Mouse (Mus musculus): ENCODE measurements at regions not wholly inside any gene's neighbourhood (a gene's known extent, or its start where the extent isn't known, plus 50 kb on each side); places are given as distances from the start of the nearest gene placed in this dataset.

DNA sequence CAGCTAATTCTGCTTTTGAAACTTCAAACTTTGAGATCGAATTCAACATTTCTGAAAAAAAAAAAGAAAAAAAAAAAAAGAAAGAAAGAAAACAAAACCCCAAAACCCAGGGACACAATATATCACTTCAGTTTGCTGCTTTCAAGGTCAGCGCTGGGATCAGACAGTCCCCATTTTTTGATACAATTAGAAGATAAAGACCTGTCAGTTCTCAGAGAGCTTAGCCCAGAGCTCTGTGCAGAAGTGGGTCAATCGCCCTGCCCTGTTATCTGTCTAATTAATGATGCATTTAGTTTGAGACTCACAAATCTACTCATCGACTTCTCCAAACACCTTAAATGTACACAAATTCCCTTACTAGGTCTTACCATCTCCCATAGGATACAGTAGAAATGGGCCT, 249.2 kb downstream of the Ptprc start:
- DNase-seq: no peak

DNA sequence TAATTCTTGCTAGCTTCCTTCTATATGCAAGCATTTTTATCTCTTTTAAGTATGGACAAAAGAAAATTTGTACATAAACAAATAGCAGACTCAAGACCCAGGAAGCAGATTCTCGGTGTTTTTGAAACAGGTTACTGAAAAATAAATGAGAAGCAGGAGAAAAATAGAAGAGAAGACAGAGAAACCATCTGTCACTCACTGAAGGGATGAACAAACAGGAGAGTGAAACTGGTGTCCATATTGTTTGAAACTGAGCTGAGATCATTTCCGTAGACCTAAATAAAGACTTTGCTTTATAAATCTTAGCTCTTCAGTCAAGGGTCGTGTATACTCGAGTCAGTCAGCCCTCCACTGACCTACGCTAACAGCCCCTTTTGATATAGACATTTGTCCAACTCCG, 251.4 kb downstream of the Ptprc start:
- no peak for DNase-seq

DNA sequence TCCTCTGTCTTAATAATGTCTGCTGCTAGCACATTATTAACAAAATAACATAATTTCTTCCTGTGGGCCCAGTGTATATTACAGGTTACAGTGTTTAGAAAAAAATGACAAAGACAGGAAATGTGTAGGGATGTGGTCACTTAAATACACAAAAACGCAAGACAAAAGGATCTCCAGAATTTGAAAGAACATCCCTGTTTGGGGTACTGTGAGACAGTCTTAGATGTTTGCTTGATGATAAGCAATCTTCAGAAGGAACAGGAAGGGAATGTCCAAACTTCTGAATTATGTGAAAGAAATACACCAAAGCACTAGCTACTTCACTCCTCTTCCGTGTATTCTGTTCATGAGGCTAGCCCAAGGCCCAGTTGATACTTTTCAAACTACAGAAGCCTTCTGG, 251.8 kb downstream of the Ptprc start:
- DNase-seq: no peak

DNA sequence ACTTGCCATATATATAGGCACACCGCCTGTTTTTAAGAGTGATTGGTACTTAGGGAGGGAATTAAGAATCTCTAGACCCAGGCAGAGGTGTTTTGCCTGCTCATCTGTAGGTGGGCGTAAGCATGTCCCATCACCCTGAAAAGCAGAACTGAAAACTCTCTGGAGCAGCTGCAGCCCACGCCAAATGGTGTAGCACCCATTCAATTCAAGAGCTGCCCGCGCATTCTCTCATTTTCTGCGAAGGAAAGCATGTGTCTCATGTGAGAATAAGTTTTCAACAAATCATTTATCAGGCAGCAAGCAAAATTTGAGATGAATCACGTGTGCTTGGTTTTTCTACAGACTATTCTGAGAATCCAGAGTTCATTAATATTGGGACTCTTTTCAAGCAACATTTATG, 252.7 kb downstream of the Ptprc start:
- DNase-seq: no peak

DNA sequence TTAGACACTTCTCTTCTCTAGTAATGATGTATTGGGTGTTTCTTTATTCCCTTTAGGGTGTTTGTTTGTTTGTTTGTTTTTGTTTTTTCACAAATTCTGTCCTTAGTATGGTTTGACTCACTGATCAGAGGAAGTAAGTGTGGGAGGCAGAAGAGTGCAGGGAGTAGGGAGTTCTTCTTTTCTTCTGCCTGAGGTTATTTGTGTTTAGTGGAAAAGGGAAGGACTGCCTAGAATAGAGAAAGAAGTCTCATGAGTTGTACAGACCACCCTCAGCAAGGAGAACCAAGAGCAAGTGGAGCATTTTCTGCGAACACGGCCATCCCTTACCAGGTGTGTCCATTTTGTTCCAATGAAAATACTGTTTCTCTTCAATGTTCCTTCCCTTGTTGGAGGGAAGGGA, 253.9 kb downstream of the Ptprc start:
- no peak for DNase-seq

DNA sequence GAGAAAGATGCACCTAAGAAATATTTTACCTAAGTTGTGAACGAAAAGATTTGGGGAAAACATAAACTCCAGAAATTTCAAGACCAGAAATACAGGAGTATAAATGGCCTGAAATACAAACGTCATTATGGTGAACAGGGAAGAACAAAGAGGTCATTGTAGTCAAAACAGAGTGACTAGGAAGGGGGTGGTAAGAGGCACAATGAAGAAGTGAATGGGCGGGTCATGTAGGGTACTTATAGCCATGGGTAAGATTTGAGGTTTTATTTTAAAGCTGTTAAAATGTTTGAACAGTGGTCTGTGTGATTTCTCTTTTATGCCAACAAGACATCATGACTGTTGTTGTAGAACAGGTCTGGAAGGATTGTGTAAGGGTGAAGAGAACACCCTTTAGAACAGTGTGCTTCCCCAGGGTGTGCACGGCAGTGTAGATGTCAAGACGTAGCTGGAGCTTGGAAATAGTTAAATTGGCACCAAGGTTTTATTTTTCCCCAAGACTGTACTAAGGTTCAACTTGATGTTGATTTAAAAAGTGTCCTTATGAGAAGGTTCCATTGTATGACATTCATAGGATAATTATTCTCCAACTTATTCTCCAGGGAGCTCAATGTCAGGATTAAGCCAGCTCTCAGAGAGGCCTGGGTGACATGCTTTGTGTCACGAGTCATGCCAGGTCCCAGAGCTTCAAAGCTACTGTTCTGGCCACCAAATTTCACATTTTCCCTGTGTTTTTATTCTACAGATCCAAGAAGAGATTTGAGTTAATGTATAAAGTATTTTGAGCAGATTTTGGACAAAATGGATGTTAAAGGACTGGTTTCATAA, 255.6 kb downstream of the Ptprc start:
- DNase-seq: no peak

DNA sequence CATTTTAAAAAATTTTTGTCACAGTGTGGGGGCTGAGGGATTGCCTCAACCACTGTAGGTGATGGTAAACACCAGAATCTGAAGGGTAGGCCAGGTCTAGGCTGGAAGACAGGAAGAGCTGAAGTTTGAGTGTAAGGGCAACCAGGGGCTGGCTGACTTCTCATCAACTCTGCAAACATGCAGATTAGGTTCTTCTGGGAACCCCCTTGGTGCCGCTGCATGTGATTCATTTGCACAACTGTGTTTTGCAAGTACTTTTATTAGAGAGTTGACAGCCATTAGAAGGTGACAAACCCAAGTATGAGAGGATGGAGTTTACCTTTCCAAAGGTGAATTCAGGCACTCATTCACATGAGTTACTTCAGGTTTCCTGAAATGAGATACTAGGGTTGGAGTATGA, 258.1 kb downstream of the Ptprc start:
- DNase-seq: no peak

DNA sequence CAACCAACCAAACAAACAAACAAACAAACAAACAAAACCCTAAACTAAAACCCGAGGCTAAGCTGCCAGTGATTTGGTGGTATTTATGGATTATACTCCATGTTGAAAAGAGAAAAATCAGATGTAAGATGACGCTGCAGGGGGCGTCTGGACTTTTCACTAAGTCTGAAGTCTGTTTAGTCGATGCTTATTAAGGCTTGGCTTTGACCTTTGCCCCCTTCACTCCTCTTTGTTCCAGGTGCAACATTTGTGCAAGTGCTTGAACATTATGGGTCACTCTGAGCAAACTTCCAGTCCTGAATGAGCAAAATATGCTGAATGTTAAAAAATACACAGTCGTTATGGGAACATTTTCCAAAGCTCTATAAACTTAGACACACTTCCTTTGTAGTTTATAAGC, 268.6 kb downstream of the Ptprc start:
- DNase-seq: no peak

DNA sequence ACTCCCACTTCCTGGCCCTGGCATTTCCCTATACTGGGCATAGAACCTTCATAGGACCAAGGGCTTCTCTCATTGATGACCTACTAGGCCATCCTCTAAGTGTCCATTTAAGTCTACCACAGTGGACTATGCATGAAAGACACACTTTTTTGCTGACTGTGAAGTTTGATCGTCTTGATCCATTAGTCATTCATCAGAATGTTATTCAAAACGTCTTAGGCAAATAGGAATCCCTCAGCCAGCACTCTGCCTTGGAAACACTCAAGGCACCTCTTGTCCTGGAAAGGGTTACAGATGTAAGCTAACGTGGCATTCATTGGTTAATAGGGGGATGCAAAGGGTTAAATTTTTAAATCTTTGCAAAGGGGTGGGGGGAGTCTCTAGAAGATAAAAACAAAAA, 269.0 kb downstream of the Ptprc start:
- DNase-seq: no peak

DNA sequence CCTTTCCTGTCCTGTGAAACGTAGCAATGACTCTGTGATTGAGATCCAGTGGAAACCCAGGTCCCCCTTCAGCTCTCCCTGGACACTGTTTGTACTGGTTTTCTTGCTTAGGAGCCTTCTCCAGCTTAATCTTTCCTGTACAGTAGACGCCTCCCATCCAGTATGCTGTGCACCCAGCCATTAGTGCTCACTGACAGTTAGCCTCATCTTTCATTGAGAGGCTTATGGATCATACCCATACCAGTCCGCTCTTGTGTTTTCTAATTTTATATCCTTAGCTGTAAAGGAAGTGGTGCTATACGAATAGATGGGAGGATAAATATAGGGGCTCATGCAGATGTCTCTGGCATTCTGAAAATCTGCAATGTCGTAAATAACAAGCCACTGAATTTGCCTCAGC, 269.9 kb downstream of the Ptprc start:
- DNase-seq: no peak

DNA sequence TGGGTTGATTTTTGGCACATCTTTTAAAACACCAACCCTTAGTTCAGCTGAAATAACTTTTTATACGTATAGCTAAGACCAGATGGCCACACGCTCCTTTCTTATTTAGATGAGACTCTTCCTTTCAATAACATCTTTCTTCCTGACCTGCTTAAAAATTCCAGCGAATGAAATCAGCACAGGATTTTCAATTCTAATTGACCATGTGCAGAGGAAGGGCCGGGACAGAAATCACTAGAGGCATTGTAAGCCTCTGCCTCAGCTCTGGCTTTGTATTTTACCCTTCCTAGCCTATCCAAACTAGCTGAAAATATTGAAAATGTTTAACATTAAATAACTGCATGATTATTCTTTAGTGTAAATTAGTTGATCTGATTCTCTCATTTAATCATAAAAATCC, 272.2 kb downstream of the Ptprc start:
- DNase-seq: no peak

DNA sequence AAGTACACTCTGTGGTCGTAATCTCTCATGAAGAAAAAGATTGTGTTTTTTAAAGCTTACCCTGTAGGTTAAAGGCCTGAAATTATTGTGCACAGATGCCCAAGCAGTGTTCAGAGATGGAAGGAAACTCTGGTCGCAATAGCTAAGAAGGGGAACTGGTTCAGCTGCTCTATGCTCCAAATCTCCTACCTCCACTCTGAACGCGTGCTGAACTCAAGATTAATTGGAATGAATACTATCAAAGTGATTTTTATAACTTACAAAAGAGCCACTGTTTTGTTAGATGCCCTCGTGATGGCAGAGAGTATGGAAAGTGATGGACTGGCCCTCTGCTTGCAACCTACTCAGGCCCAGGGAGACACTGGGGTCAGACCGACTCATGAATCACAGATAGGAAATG, 272.6 kb downstream of the Ptprc start:
- peak; percentile 49 for DNase-seq

DNA sequence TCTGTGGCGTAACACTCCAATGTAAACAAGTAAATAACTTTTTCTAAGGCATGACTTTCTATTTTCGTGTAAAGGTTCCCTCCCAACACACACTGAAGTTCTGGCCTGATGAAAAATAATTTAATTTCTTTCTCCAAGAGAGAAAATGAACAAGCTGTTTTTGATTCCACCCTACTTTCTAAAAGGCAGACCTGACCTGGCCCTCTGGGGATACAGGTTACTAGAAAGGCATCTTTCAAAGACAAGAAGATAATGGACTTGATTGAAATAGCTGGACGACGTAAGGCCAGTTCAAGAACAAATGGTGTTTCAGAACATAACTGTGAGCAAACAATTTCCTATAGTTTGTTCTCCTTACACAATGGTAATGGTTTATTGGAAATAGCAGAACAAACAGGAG, 273.5 kb downstream of the Ptprc start:
- no peak for DNase-seq

DNA sequence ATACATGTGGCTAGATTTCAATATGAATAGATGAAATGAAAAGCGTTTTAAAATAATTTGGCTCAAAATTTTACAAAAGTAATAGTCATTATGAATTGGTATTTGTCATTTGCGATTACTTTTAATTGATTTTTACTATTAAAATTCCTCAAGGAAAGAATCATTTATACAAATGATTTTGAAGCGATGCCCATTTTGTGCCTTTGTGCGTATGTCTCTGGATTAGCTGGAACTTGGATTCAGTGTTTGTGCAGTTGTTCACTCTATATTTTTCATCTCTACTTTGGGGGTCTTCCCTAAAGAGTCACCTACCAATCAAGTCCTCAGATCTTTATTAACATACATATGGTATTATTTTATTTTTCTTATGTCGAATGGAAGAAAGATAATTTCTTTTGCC, 274.3 kb downstream of the Ptprc start:
- DNase-seq: no peak

DNA sequence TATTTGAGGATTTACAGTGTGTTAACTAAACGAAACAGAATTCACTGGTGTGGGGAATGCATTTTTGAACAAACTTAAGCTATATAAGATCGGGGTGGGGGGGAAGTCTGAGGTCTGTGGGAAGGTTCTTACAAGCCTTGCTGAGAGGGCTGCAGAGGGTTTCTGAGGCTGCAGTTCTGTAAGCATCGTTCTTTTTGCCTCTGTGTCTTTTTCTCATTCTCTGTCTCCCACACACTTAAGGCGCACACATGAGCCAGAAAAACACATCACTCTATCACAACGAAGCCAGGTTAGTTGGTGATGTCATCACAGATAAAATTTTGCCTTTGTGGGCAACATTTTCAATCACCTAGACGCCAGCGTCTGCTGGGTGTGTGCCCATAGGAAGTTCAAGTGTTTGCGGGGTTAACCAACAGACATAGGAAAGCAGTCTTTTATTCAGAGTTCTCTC, 274.9 kb downstream of the Ptprc start:
- DNase-seq: peak; percentile 70

DNA sequence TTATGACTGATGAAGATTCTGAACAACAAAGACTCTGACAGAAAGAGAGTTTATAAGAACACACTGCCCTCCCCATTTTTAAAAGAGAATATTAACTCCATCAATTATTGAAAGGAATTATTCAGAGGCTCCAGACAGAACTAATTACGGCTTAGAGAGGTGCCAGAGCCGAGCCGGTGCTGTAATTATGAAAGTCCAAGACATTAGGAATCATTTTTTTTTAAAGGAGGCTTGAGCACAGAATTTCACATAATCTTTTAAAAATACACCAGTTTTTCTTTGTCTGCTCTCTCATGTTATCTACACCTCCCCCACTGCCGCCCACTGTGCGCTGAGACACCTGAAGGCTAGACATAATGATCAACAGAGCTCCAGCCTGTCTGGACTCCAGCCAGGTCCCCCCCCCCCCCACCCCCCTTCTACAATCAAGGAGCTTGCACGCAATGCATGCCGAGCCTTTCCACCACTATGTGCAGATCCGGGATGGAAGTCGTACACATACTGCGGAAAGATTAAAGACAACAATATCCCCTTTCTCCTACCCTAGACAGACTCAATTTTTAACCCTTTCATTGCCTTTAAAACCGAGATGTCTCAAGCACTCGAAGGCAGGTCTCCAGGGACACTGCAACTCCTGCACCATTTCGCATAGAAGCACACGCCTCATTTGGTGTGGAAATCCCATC, 275.4 kb downstream of the Ptprc start:
- peak; percentile 60 for DNase-seq

DNA sequence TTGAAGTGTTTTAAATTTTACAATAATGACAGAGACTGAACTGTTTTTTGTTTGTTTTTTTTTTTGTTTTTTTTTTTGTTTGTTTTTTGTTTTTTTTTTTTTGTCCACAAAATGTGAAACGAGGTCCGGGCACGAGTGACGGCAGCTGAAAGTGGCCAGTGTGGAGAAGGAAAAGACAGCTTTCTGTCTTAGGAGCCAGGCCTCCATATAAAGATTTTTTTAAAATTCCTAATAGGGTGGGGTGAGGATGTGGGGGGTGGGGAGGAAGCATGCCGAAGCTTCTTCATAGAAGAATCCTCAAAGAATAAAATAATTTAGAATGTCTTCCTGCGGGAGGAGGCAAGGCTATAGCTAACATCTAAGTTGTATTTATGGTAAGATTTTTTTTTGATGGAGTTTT, 276.2 kb downstream of the Ptprc start:
- no peak for DNase-seq

DNA sequence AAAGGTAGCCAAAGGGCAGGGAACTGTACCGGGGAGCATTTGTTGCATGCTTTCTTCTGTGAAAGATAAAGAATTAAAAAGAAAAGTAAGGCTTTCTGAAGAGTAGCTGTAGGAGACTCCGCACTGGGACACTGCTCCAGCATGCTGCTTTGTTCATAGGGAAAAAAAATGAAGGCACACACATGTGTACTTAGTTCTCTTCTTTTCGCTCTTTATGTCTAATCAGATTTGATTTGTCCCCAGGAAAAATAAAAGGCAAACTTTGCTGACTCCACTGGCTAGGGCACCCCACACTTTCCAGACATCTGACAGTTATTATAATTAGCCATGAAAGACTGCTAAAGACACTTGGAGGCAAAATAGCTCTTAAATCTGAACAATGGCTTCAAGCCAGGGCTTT, 276.6 kb downstream of the Ptprc start:
- DNase-seq: no peak

DNA sequence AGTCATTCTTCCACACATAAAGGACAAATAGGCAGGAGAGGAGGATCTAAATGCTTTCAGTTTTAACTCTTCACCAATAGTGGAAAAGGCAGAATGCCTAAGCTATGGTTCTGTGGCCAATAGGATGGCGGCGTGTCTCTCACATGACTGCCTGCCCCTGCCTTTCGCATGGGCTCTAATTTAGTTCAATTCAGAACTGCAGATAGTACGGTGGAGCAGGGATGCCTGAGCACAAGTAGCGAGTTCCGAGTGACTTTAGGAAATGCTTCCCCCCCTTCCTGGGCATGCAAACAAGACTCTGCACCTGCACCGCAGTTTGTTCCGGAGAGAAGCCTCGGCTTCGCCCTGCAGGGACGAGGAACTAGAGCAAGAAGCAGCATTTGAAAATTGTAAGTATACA, 277.1 kb downstream of the Ptprc start:
- peak; percentile 92 for DNase-seq

DNA sequence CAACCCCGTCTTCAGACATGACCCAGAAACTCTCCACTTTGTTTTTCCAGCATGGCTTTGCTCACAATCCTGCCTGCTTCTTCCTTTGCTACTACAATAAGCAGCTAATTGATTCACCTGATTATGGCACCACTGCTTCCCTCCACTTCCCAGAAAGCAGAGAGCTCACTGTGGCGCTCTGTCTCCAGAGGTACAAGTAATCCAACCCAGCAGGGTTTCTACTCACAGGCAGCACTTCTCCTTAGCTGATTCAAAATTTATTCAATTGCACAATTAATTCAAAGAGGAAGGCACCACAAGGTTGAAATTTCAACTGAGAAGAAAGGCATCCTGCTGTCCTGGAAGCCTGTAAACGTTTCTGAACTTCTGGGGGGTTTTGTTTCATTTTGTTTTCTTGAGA, 293.9 kb downstream of the Ptprc start:
- no peak for DNase-seq

DNA sequence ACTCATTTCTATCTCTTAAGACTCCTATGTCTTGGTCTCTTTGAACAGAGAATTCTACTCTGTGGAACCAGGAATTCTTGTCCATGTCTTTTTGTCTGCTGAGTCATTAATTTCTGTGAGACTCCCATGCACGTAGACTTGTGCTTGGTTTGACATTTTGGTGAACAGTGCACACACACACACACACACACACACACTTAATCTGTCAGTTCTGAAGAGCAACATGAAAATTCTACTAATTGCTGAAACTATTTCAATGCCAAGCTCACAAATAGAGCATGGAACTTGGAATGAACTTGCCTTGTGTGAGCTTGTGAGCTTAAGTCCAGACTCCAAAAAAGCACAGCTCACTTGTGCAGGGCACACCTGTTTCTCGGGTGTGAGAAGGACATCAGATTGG, 301.1 kb downstream of the Ptprc start:
- DNase-seq: no peak

DNA sequence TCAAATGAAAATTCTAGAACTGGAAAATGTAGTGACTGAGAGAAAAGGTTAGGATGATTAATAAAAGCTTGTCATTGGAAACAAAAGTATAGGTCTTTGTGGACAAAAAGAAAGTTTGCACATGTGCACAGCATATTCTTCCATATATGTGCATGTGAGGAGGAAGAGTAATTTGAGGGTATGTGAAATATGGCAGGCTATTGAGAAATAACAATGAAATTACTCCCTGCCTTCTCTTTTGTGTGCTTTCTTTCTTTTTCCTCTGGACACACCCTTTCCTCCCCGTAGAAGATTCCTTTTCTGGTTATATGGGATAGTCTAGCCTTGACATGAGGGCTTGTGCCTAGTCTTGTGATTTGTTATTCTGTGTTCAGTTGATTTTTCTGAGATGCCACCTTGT, 301.9 kb downstream of the Ptprc start:
- no peak for DNase-seq

DNA sequence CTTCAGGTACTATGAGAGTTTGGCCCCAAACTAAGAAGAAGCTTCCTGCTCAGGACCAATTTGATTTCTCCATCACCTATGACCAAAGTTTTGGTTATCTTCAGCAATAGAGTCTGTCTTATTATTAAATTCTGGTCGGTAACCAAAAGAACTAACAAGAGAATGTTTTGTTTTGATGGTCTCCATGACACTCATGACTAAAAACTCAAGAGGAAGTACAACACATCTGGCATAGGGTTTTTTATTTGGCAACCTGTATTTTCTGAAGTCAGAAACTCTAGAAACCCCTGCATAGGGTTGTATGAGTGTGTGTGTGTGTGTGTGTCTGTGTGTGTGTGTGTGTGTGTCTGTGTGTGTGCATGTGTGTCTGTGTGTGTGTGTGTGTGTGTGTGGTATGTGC, 310.5 kb downstream of the Ptprc start:
- DNase-seq: no peak

DNA sequence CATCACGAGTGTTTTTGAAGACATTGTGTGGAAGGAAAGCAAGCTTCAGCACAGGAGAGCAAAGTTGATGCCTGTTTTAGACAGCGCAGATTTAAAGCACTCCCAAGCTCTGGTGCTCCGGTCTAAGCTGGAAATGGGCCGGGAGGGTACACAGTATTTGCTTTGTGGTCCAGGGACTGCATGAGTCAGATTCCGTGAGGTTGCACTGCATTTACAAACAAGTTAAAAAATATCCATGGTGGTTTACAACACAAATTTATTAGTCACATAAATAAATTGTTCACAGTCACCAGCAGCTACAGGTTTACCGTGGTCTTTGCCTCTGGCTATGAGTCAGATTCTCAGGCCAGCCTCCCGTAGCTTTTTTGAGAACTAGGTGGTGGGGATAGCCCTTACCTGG, 312.0 kb downstream of the Ptprc start:
- DNase-seq: no peak

DNA sequence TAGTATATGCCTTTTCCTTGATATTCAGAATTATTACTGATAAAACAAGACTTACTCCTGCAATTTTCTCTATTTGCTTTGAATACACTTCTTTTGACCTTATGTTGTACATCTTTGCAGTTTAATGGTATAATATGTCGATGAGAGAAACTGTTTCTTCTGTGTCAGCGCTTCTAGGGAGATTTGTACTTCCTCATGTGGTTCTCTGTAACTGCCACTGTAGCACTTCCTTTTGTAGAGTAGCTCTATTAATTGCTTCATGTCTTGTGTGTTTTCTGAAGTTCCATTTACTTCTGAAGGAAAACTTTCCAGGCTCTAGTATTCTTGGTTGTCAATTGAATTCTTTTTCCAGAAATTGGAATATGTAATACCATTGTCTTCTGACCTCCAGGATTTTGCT, 323.2 kb downstream of the Ptprc start:
- DNase-seq: no peak

Data from thymus, postnatal 25 days (tissue).